Mouse (Mus musculus): ENCODE measurements around the gene Mpz.

DNA sequence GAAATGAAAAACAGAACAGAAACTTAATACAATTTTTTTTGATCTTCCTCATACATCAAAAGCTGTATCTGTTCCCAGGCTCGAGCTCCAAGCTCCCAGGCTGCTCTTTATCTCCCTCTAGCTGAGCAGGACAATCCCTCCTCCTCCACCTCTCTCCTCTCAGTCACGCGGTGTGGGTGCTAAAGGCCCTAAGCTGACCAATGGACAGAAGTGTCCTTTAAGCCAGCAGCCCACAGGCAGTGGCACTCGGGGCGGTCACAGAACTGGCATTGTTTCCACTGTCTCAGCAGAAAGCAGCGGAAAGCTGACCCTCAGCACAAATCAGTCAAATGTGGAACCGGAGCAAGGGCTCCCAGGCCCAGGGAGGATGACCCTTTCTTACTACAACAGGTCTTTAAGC is 21.3 kb upstream of the Mpz start:
- TF ChIP-seq CTCF (IDR thresholded peaks at IDR 0.05; ENCODE audit: low read depth, low read length) (no peak), TAL1 (conservative IDR thresholded peaks at IDR 0.05; ENCODE audit: low read depth, low read length) (no peak)

Measured in G1E (cell line).